In genomic region chr9:121387539-121388272, GRCm38 (mm10) we compare ENCODE assay signal across 9 mouse cellular contexts.
DNase-seq lines count a peak whose midpoint lies in the region; ATAC-seq lines count a peak whose summit lies in the region.
"Had no signal": no experiment of that assay in that cellular context is flagged by ENCODE, and none has a peak within 500 bp of the region (broad histone marks: within the 10 kb centered on the region; RNA-seq: fewer than 3 reads in every experiment).

No protein-coding gene starts in this region.

- no peaks in the 10 kb centered on the region for H3K9me3 ChIP-seq in forebrain, embryonic 13.5 days (replicated peaks)
- no peaks in the 10 kb centered on the region for H3K9me3 ChIP-seq in forebrain, embryonic 16.5 days (ENCODE audit: control insufficient read depth, low read length)
- H3K9me3 ChIP-seq in midbrain, embryonic 13.5 days = no peaks in the 10 kb centered on the region
- H3K9me3 ChIP-seq in midbrain, embryonic 11.5 days (ENCODE audit: control insufficient read depth, low read length) = no peaks in the 10 kb centered on the region
- H3K9me3 ChIP-seq: embryonic facial prominence, embryonic 15.5 days had no signal

- peaks cover 13% of the 10 kb centered on the region; the same call in 1 of the 2 replicates for H3K36me3 ChIP-seq in forebrain, embryonic 13.5 days (ENCODE audit: poor library complexity, severe bottlenecking)
- no peaks in the 10 kb centered on the region for H3K36me3 ChIP-seq in forebrain, embryonic 16.5 days (ENCODE audit: control insufficient read depth, insufficient read depth)
- peaks cover 5% of the 10 kb centered on the region for H3K36me3 ChIP-seq in midbrain, embryonic 13.5 days
- H3K36me3 ChIP-seq in midbrain, embryonic 11.5 days (ENCODE audit: control insufficient read depth, insufficient read depth, low read length) = 0 out of 2 replicates have a peak, but pooled peaks cover 3% of the 10 kb centered on the region
- H3K36me3 ChIP-seq: embryonic facial prominence, embryonic 15.5 days had no signal

- peak overlapping the region; percentile 1; the same call in 1 of the 2 replicates for H3K27ac ChIP-seq in forebrain, embryonic 13.5 days
- H3K27ac ChIP-seq in forebrain, embryonic 16.5 days (ENCODE audit: low read length) = no peak overlapping the region
- H3K27ac ChIP-seq in midbrain, embryonic 13.5 days = peak overlapping the region; percentile 15; the same call in 1 of the 2 replicates
- H3K27ac ChIP-seq in midbrain, embryonic 11.5 days (ENCODE audit: low read depth, low read length) = no peak overlapping the region
- H3K27ac ChIP-seq: embryonic facial prominence, embryonic 15.5 days had no signal

- peak overlapping the region; percentile 24; the same call in 1 of the 2 replicates for H3K9ac ChIP-seq in forebrain, embryonic 13.5 days
- no peak overlapping the region for H3K9ac ChIP-seq in forebrain, embryonic 16.5 days (replicated peaks; ENCODE audit: low read depth, low read length)
- H3K9ac ChIP-seq in midbrain, embryonic 13.5 days (replicated peaks) = no peak overlapping the region; the same call in 1 of the 2 replicates
- no peak overlapping the region for H3K9ac ChIP-seq in midbrain, embryonic 11.5 days (ENCODE audit: low read length)
- H3K9ac ChIP-seq: embryonic facial prominence, embryonic 15.5 days had no signal

- H3K27me3 ChIP-seq in forebrain, embryonic 13.5 days = no peaks in the 10 kb centered on the region
- H3K27me3 ChIP-seq in forebrain, embryonic 16.5 days (replicated peaks; ENCODE audit: control insufficient read depth, insufficient read depth, low read length) = no peaks in the 10 kb centered on the region
- no peaks in the 10 kb centered on the region for H3K27me3 ChIP-seq in midbrain, embryonic 13.5 days
- H3K27me3 ChIP-seq in midbrain, embryonic 11.5 days (ENCODE audit: control insufficient read depth, insufficient read depth, low read length) = no peaks in the 10 kb centered on the region
- H3K27me3 ChIP-seq: embryonic facial prominence, embryonic 15.5 days had no signal

- ATAC-seq in forebrain, embryonic 13.5 days = no peak
- no peak for ATAC-seq in forebrain, embryonic 16.5 days
- ATAC-seq in midbrain, embryonic 13.5 days = no peak
- ATAC-seq in midbrain, embryonic 11.5 days (ENCODE audit: low FRiP score) = no peak

- 76% methylated on average over 9 of the region's 9 CpGs for WGBS in forebrain, embryonic 13.5 days
- 70% methylated on average over 9 of the region's 9 CpGs for WGBS in forebrain, embryonic 16.5 days
- WGBS in midbrain, embryonic 13.5 days = 77% methylated on average over 9 of the region's 9 CpGs
- WGBS in midbrain, embryonic 11.5 days = 79% methylated on average over 9 of the region's 9 CpGs

- no peak for DNase-seq in midbrain, embryonic 11.5 days (ENCODE audit: low spot score, missing footprints)
- peak; percentile 83 to 93 for DNase-seq in layer of hippocampus, adult 18-20 months (ENCODE audit: low spot score in 2 of 2)
- DNase-seq in right cerebral cortex, postnatal 25 days = peak; percentile 81
- no peak for DNase-seq in ovary, adult 18-20 months (ENCODE audit: low spot score)
- no peak for DNase-seq in thymus, postnatal 36 days

- no peak overlapping the region for H3K4me3 ChIP-seq in forebrain, embryonic 13.5 days
- H3K4me3 ChIP-seq in forebrain, embryonic 16.5 days (replicated peaks; ENCODE audit: low read length) = no peak overlapping the region
- H3K4me3 ChIP-seq in midbrain, embryonic 13.5 days (replicated peaks) = no peak overlapping the region
- no peak overlapping the region for H3K4me3 ChIP-seq in midbrain, embryonic 11.5 days (ENCODE audit: low read depth, low read length)
- H3K4me3 ChIP-seq: embryonic facial prominence, embryonic 15.5 days had no signal

- H3K4me2 ChIP-seq in forebrain, embryonic 13.5 days = no peak overlapping the region
- H3K4me2 ChIP-seq in forebrain, embryonic 16.5 days (ENCODE audit: low read length) = no peak overlapping the region
- H3K4me2 ChIP-seq in midbrain, embryonic 13.5 days (replicated peaks) = no peak overlapping the region
- no peak overlapping the region for H3K4me2 ChIP-seq in midbrain, embryonic 11.5 days
- H3K4me2 ChIP-seq: embryonic facial prominence, embryonic 15.5 days had no signal

- H3K4me1 ChIP-seq in forebrain, embryonic 13.5 days = peaks cover 48% of the 10 kb centered on the region
- H3K4me1 ChIP-seq in forebrain, embryonic 16.5 days (replicated peaks; ENCODE audit: control insufficient read depth, insufficient read depth, low read length) = peaks cover 44% of the 10 kb centered on the region
- peaks cover 44% of the 10 kb centered on the region for H3K4me1 ChIP-seq in midbrain, embryonic 13.5 days (replicated peaks)
- no peaks in the 10 kb centered on the region for H3K4me1 ChIP-seq in midbrain, embryonic 11.5 days (ENCODE audit: control insufficient read depth, insufficient read depth, low read length)

Comparison
In these comparisons a context has a peak if more than half of its experiments do, and no peak if none do; other contexts are left out.
1. H3K27ac ChIP-seq: peak in forebrain, embryonic 13.5 days (single experiment) and midbrain, embryonic 13.5 days (single experiment); none in forebrain, embryonic 16.5 days (single experiment) and midbrain, embryonic 11.5 days (single experiment).
2. DNase-seq: peak in layer of hippocampus, adult 18-20 months (2 of 2) and right cerebral cortex, postnatal 25 days (single experiment); none in midbrain, embryonic 11.5 days (single experiment), ovary, adult 18-20 months (single experiment) and thymus, postnatal 36 days (0 of 2).